Mouse (Mus musculus) ovary, postnatal 14 days (tissue): ENCODE results near the gene Trim16.

Experiments
- DNase-seq: peaks from one replicate; pipeline ENCODE4 v3.0.0; 2022; ENCODE audit warnings: low spot score

The Trim16 gene

DNA sequence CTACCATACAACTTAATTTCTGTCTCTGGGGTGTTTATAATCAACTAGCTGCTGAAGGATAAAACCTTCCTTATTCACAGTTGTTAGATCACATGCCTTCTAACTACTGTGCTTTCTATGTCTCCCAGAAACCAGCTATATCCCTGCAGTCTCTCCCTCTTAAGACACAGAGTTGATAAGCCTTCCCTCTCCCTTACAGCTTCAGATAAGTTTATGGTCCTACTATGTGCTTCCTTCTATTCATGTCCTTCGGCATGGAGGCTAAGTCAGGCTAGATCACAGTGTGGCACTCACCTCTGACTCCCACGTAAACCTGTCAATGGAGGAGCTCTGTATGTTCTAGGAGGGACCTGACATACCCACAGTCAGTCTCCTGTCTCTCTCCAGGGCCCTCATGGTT is 10.4 kb downstream of the Trim16 start:
- DNase-seq: no peak

DNA sequence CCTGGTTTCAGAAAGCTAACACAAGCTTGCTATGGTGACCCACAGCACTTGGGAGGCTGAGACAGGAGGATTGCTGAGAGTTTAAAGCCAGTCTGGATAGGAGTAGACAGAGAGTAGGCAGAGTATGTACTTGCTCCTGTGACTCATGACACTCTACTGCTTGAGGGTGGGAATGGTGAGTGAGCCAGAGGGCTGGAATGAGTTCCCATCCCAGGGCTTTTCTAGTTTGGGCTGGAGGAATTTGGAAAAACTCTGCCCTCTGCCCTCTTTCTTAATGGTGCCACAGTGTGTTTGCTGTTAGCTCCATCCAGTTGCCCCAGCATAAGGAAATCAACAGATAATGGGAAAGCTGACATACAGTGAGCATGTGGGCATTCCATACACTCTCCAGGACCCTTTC is 11.9 kb downstream of the Trim16 start:
- no peak for DNase-seq

DNA sequence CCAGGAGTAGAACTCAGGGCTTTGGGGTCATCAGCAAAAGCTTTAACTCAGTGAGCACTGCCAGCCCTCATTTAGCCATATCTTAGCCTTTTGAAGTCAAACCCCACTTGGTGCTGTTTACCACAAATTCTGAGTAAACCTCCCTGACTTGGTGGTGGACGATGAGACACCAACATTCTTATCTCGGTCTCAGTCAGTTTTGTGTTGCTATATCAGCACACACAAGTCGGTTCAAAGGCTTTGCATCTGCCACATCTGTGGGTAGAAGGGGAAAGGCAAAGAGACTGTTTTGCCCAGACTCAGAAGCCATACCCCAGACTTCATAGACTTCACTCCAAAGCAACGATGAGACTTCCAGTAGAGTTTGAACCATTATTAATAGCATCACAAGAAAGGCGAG is 24.5 kb downstream of the Trim16 start:
- no peak for DNase-seq

DNA sequence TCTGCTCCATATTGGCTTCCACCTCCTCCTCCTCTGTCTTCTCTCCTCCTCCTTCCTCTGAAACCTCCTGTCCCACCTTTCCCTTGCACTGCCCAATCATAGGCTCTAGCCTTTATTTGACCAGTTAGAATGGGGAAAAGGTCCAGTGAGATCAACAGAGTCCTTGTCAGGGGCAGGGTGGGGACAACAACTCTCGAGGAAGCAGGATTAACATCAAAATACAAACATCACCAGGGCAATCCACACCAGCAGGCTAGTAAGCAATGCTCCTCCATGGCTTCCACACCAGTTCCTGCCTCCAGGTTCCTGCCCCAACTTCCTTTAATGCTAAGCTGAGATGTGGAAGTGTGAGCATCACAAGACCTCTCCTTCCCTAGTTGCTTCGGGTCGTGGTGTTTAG is 25.7 kb downstream of the Trim16 start:
- no peak for DNase-seq

DNA sequence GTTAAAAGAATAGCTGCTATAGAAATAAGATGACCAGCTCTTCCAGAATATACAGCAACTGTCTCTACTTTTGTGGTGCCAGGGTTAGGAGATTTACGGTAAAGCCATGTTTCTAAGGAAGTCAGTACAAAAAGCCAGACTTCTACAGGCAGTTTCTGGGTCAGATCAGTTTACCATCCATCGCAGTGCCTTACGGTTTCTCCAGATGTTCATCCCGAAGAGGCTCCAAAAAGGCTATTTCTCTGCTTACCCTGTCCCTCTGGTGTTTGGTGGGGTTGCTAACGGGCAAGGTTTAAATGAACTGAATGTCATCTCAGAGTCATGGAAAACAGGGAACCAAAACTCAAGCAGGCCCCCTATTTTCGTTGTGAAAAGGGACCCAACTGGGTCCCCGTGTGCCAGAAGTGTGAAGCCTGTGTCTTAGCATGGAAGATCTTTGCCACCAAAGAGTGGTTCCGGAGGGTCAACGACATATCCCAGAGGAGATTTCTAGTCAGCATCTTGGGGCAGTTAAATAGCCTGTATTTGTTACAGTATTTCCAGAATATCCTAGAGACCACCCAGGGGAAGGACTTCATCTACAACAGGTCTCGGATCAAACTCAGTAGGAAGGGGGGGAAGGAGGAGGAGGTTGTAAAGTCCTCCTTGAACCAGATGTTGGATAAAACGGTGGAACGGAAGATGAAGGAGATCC is 27.1 kb downstream of the Trim16 start, which contains the start of gene Fbxw10:
Gene Fbxw10 (plus strand): TSS at position 109 of the 694 bp plus-strand sequence.
- peak; percentile 13 for DNase-seq

DNA sequence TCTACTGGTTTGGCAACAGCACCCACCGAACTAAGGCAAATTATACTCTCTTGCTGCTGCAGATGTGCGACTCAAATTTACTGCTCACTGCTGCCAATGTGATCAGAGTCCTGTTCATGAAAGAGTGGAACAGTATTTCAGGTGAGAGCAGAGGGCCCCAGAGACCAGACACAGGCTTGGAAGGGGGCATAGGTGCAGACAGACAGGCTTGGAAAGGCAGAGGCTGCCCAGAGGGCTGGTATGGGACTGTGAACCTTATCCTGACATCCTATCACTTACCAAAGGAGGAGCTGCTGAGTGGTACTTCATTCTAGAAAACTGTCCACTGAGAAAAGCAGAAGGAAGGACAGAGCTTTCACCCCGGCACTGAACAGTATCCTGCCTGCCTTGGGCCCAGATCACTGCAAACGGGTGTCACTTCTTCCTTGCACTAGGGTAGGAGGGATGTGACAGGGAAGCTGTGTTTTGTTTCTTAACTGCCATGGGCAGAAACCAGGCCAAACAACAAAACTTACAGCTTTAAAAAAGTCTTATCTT is 27.7 kb downstream of the Trim16 start:
- DNase-seq: no peak

DNA sequence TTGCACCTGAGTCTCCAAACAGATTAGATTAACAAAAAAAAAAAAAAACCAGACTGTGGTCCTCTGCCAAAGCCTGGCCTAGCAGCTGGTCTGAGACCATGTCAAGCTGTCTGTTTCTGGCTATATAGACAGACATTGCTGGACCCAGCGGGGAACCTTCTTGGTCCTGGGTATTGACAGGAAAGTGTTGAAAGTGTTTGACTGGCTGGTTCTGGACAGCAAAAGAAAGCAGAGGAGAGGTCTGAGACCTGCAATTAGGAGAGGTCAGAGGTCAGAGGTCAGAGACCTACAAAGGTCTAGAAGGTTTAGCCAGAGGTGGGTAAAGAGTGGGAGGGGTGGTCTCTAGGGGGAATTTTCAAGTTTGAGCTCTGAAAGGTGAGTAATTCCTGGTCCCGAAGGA is 28.3 kb downstream of the Trim16 start:
- DNase-seq: no peak

DNA sequence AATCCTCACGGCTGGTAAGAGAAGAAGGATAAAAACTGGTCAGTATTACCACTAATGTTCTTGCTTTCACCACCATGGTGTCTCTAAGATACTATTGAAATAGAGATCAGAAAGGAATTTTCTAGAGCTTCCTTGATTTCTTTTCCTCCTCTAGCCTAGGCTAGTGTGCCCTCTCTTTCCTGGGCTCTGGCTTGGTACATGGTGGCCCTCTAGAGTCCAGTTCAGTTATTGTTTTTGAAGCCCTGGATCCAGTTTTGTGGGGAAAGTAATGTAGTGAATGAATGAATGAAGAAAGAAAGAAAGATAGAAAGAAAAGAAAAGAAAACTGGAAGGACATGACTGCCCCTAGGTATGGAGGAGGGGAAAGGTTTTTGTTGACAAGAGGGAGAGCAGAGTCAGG is 31.2 kb downstream of the Trim16 start:
- no peak for DNase-seq

DNA sequence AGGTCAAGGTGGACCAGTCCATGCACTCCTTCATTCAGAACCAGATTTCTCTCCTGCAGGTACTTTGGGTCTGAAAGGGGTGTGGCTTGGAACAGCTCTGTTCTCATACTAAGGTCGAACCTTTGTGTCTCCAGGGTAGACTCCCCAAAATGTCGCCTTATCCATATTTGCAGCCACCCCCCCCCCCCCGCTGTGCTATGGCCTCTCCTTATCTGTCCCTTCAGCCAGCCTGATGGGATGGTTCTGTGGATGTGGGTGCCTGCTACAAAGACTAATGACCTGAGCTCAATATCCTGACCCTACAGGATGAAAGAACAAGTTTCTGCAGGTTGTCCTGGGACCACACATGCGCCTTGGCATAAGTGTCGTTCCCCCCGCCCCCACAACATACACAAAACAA is 33.3 kb downstream of the Trim16 start:
- DNase-seq: no peak

DNA sequence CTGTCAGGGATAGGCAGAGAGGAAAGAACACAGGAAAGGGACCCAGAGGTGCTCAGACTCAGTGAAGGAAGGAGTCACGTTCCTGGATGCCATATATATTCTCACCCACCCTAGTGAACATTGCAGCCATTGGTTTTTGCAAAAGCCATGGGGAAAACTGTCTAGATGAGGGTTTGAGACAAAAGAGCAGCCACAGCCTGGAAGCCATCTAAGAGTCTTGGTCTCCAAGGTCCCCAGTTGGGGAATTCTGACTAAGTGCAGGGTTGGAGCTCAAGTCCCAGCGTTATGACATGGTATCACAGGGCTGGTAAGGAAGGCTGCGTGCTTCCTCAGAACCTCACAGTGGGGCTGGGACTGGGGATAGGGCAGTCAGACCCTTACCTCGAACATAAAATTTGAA is 45.5 kb downstream of the Trim16 start:
- DNase-seq: no peak

DNA sequence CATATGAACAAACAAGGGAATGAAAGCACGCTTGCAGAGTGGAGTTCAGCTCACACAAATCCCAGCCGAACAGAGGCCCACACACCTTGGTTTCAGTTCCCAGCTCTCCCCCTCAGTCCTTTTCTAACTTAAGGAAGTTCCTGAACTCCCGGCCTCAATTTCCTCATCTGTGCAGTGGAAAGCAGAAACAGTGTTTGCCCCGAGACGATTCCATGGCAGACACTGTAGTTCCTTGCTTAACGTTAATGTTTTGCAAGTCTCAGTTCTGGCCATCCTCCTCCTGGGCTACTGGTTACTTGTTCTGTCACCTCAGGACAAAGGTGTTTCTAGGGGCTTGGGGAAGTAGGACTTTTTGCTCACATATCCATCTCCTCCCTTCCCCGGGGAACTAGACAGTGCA is 46.7 kb downstream of the Trim16 start:
- DNase-seq: no peak

DNA sequence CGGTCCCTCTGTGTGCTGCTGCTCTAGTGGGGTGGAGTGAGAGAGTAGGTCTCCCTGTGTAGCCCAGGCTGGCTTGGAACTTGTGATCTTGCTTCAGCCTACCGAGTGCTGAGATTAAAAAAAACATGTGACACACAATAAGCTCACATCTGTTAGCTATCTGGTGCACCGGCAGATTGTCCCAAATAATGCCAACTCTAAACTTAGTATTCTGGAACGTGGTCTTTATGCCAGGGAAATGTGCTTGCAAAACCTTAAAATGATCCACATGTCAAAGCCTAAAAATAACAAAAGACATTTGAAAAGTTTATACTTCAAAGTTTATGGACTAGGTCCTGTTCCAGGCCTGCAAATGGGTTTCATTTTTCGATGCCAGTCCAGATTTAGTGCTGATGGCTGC is 49.2 kb downstream of the Trim16 start:
- DNase-seq: no peak

DNA sequence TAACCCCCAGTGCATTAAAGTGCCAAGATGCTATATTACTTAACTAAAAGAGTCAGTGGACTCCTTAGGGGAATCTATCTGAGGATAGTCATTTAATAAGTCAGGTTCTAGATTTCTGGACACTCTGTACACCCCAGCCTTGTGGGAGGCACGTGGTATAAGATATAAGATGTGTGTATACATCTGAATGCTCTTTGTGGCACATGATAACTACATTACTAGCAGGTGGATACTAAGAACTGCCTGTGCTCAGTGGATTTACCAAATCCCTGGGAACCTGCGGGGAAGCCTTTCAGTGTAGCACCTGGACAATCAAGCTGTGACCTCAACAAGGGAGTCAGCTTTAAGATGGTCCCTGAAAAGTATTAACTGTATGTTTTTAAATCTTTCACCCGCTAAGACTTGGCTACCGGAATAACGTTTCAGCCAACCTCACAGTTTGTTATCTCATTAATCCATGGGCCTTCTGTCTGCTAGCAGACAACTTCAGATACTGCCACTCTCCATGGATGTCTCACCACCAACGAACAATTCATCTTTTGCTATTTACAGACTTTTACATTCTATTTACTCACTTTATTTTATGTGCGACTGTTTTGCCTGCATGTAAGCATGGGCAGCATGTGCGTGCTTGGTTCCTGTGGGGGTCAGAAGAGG is 49.8 kb downstream of the Trim16 start:
- DNase-seq: no peak

DNA sequence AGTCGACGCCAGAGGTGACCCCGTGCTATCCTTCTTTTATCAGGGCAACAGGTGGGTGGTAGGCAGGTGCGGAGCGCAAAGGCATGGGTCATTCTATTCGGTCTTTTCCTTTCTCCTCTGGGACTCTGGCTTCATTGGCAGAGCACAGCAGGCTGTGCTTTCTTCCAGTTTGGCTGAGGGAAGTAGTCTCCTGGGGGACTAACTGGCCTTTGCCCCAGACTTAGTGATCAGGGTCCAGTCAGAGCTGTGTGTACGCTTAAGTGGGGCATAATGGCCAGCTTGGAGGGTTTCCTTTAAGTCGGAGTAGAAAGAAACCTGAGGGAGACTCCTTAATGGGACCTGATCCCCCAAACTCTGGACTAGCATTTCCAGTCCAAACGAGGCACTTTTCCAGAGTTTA is 53.4 kb downstream of the Trim16 start:
- no peak for DNase-seq

DNA sequence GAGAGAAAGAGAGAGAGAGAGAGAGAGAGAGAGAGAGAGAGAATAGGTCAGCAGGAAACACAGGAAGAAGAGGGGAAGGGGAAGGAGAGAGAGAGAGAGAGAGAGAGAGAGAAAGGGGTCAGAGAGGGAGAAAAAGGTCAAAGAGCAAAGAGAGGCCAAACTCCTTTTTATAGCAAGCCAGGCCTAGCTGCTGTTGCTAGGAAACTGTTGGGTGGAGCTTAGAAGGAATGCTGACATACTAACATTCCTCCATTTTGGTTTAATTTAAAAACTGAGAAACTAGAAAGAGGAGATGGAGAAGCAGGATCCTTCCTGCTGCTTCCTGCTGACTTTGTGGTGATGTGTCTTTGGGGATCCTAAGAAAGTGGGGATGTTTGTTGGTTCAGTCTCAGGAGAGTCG is 55.7 kb downstream of the Trim16 start:
- no peak for DNase-seq

DNA sequence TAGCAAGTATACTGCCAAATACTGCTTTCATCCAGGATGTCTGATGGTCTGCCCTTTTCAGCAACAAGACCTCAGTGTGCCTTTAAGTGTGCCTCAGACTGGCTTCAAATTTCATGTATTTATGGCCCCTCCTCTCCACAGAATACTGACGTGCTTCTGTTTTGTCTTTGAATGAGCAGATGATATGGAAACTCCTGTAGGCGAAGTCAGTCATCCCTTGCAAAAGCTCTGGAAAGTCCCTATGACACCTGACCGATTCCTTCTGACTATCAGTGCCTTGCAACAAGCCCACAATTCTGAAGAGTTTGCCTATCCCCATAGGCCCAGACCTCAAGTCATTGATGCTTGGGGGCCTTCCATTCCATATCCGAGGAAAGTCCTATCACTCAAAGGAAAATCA is 56.4 kb downstream of the Trim16 start:
- no peak for DNase-seq

DNA sequence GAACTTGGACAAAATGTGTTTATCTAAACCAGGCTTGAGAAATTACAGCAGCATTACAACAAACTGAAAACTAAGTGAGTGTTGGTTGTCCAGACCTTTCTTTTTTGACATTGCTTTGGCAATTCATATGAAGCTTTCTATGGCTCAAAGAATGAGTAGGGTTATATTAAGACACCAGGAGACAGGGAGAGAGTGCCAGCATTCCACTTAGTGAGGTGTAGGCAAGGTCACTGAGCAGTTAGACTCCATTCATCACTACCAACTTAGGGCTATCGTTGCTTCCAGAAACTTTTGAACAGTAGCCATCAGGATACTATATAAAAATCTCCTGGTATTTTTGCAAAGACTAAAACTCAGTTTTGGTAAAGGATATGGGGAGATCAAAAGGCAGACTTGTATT is 57.4 kb downstream of the Trim16 start:
- DNase-seq: no peak

DNA sequence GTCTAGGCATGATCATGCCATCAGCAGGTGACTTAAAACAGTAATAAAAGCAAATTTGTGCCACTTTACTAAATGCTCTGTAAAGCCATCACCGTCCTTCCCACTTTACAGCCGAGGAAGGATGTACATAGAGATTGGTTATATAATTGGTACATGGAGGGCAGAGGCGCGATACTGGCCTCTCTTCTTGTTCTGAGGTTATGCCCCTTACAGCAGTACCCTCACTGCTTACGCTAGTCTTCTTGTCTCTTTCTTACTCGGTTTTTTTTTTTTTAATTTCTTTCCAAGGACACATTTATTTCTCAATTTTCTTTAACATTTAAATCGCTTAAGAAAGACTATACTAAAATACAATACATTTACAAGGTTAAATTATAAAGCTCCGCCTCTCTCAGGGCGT is 58.7 kb downstream of the Trim16 start:
- no peak for DNase-seq

DNA sequence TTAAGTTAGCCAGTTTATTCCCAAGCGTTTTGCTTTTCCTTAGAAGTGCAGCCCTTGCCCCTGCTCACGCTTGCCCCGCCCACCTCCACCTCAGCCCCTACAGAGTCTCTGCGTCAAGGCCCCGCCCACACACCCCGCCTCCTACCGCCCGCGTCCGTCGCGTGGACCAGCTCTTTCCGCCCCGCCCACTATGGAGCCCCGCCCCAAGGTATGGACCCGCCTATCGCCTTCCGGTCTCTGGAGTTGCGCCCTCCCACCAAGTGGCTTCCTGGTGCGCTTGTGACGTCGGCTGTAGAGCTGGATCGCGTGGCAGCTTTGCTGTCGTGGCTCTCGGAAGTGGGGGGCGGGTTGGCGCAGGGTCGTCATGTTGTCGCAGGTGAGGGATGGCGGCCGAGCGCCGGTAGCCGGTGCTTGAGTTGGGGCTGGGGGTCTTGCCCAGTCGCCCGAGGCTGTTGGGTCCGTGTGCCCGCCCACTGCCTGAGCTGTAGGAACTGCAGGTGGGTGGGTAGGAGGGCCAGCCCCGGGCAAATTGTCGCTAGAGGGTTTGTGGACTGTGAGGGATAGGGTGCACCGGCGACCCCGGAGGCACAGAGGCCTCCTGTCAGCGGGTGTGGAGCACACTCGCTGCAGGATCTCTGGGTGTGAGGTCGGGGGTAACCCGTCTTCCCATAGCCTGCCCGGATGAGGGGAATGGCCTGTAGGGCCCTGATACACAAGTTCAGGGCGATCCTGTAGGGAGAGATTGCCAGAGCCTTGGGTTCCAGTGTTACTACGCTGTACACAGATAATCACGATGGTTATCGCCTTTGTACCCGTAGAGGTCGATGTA is 59.4 kb downstream of the Trim16 start, which contains the start of gene Tvp23b:
Gene Tvp23b (plus strand): TSS at position 236 of the 829 bp plus-strand sequence.
- DNase-seq: peak; percentile 97

DNA sequence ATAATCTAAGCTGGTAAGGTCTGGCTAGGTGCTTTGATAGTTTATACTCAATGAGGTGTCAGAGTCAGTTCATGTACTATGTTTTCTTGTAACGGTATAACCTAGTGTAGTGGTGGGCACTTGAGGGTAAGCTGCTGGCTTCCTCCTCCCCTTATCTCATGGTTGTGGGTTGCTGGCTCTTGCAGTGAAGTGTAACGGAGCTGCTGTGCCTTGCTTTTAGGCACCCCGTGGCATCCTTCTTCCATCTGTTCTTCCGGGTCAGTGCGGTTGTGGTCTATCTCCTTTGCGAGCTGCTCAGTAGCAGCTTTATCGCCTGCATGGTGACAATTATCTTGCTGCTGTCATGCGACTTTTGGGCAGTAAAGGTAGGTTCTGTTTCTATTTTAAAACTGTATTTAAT is 63.4 kb downstream of the Trim16 start:
- no peak for DNase-seq

DNA sequence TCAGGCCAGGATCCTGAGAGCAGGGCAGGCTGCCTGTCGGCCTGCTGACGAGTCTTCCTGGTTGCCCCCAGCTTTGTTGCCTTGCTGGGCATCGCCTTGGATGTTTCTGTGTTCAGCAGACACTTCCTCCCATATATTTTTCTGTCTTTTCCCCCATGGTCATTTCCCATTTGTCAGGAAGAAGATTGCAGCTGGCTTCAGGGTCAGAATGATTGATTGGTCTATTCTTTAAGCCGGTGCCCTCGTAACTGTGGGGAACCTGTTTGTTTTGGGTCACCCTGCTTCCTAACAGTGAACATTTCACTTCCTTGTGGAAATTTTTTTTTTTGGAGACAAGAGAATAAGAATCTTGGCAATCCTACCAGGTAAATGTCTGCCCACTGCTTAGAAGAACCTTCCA is 65.3 kb downstream of the Trim16 start:
- no peak for DNase-seq

DNA sequence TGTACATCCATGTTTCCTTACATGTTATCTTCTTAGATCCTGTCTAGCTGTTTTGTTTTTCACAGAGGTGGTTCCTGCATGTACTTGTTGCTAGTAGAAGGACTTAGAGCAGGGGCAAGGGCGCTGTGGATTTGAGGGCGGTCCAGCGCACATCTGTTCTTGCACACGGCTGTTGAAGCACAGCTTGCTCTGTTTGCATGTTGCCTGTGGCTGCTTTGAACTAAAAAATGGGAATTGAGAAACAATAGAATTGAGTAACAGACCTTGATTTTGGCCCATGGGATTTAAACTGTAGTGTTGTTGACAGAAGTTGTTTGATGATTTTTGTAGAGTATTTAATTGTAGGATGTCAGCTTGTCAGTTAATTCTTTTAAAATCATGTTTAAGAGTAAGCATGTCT is 70.8 kb downstream of the Trim16 start:
- no peak for DNase-seq

DNA sequence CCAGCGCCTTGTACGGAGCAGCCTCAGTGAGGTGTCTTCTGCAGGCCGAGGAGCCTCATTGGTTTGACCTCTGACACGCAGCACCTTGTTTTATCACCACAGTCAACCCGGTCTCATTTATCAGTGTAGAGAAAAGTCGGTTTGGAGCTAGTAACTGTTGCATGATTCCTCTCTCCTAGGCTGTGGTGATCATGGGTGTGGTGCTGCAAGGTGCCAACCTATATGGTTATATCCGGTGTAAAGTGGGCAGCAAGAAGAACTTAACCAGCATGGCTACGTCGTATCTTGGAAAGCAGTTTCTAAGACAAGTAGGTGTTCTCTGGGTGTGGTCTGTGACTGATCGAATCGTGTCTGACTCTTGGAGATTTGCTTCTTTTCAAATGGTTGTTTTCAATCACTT is 71.7 kb downstream of the Trim16 start:
- DNase-seq: no peak
